Mouse (Mus musculus): ENCODE data around the gene Gfy. TPM values are rescaled to one million over a fixed set of nuclear protein-coding genes. Genes with fewer than 3 reads are reported as not detected.
"Not testable (repeated sequence)": the region's sequence is repeated elsewhere in the genome, so short reads cannot be mapped to it uniquely, and the experiment has no call there.

The Gfy gene
- polyA plus RNA-seq, 1 experiment, result not detected

GRCm38 (mm10) chr7:45193871-45194785, 14.8 kb upstream of the Gfy start:
- no peak for DNase-seq (ENCODE audit: low spot score)

GRCm38 (mm10) chr7:45193406-45193805, 14.0 kb upstream of the Gfy start:
- no peak for DNase-seq (ENCODE audit: low spot score)

DNA sequence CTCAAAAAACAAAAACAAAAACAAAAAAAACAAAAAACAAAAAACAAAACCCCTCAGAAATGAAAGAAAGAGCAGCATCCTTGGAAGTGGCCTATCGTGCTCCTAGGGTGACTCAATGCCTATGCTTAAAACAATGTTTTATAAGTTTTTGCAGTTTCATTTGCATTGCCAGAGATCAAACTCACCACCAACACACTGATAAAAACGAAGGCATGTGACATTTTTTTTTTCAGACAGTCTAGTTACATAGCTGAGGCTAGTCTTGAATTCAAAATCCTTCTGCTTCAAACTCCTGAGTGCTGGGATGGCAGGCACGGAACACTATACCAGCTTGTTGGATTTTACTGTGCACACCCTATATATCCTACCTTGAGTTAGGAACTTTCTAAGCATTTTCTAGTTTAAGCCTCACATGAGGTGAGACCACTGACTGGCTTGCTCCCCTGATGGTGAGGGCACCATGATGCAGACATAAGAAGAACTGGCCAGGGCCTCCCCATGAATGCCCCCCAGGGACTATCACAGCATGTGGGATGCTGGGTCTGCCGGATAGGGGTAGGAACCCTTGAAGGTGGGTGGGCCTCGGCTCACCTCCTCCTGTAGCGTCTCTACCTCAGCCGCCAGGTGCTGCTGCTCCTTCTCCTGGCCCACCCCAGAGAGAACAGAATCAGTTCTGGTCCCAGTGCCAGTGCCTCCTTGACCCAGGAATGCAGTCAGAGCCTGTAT, 13.4 kb upstream of the Gfy start:
- no peak for DNase-seq (ENCODE audit: low spot score)

GRCm38 (mm10) chr7:45191803-45192363, 12.5 kb upstream of the Gfy start:
- no peak for DNase-seq (ENCODE audit: low spot score)

- DNase-seq (ENCODE audit: low spot score), result no peak
Measured at GRCm38 (mm10) chr7:45191161-45191560, 11.8 kb upstream of the Gfy start.

DNA sequence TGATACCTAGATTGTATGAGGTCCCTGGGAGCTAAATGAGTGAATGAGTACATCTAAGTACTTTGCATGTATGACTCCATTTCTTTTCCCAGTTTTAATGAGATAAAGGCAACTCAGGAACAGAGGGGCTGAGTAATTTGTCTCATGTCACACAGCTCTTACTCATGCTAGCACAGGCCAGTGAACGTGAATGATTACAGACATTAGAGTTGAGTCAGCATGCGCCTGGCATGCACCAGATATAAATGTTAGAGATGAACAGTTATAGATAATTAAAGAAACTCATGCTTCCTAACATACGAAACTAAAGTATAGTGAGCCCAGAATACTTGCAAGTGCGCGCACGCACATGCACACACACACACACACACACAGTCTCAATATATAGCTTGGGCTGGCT, 10.8 kb upstream of the Gfy start:
- no peak for DNase-seq (ENCODE audit: low spot score)

GRCm38 (mm10) chr7:45189600-45189999, 10.2 kb upstream of the Gfy start:
- DNase-seq (ENCODE audit: low spot score), result no peak

DNA sequence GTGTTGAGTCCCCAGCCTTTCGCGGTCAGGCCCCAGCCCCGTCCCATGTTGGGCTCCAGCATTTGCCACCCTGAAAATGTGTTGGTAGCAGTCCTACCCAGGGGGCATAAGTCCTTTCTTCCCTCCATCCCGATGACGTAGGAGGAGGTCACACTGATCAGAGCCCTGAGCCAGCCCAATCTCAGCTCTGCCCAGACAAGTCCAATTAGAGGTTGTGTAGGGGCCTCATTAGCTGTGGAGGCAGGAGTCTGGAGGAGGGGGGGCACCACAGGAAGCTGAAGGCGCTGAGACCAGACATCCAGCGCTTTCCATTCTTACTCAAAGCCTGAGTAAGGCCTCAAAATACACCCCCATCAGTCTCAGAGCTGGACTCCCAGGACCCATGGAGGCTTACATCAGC, 6.6 kb upstream of the Gfy start:
- DNase-seq (ENCODE audit: low spot score), result no peak

DNA sequence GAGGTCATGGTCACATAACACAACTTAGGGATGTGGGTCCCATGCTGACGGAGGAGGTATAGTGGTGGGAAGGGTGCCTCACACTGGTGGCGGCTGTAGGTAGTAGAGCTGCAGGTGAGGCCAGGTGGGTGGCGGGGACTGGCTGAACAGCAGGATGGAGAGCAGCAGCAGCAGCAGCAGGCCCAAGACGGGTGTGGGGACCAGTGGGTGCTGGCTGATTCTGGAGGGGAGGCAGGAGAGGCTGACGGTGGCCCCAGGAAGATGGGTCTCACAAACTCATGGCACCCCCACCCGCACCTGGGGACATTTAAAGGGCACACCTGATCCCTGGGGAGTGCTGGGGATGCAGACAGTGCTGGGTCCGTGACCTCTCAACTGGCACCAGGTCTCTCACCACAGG, 4.3 kb upstream of the Gfy start:
- DNase-seq (ENCODE audit: low spot score), result no peak

DNA sequence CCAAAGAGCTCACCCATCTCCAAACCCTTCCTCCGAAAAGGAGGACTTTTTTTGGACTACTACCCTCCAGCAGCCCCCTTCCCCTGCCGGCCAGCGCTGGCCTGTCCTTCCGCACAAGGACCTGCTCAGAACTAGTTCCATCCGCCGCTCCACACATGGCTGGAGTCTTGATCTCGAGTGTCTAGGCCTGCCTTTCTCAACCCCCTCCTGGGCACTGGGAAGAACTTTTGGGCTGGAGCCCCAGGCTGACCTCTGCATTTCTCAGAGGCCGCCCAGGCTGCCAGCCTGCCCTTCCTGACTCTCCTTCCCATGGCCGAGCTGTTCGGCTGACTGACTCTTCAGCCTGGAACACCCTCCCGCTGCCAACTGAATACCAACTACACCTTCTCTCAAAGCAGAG, 3.2 kb upstream of the Gfy start:
- no peak for DNase-seq (ENCODE audit: low spot score)

- DNase-seq (ENCODE audit: low spot score), result peak; percentile 72
Measured at GRCm38 (mm10) chr7:45182199-45182601, 2.8 kb upstream of the Gfy start.

GRCm38 (mm10) chr7:45181540-45181939, 2.2 kb upstream of the Gfy start:
- DNase-seq (ENCODE audit: low spot score), result no peak

DNA sequence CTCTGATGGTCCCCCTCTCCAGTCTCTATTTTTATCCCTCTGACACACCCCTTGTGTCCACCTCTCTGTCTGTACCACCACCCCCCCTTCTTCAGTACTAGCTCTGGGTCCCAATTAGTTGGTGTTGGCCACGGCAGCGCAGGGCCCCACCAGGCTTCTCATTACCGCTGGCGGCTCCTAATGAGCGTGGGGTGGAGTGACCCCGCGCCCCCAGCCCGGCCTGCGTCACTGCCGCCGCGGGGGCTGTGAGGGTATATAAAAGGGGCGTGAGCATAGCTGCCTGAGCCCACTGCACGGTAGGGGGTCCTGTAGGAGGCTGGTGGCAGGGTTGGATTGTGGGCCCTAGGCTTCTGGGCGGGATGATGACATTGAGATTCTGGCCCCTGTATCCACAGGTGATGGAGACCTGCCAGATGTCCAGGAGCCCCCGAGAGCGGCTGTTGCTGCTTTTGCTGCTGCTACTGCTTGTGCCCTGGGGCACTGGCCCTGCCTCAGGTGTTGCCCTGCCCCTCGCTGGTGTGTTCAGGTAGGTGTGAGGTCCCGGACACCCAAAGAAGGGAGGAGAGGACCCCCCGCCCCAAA, 1.6 kb upstream of the Gfy start, which contains the start of gene Pth2:
TSS of gene Pth2 (plus strand) at position 100 of the 582 bp plus-strand sequence.
- DNase-seq (ENCODE audit: low spot score), result no peak

- no peak for DNase-seq (ENCODE audit: low spot score)
Measured at GRCm38 (mm10) chr7:45178550-45178949, 819 bp downstream of the Gfy start.

DNA sequence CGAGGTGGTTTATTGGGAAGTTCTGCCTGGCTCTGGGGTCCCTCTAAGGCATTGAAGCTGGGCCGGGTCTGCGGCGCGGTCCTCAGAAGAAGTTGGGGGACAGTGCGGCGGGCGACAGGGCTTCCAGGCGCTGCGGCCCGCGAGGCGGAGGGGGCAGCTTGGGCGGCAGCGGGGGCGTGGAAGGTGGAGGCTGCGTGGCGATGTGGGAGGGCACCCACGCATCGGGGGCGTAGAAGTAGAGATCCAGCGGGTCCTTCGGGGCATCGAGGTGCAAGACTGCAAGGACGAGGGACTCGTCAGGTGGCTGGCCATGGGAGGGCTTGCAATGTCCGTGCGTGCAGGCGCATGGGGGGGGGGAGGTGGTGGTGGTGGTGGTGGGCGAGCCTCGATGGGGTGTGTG, 3.0 kb downstream of the Gfy start:
- no peak for DNase-seq (ENCODE audit: low spot score)

DNA sequence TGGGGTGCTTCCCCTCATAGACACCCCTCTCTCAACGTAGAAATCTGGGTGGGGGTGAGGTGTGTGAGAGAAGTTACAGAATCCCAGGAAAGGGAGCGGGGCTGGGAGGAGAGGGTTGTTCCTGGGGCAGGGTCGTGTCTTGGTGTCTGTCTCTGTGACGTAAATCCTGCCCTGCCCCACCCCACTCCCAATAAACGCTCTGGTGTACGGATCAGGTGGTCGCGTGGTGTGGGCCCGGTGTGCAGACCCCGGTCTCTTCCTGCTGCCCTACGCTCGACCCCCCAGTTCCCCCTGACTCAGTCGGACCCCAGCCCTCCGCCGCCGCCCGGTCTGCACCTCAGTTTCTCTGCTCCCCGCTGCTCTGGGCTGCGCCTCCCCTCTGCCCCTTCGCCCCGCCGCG, 3.4 kb downstream of the Gfy start:
- no peak for DNase-seq (ENCODE audit: low spot score)

DNA sequence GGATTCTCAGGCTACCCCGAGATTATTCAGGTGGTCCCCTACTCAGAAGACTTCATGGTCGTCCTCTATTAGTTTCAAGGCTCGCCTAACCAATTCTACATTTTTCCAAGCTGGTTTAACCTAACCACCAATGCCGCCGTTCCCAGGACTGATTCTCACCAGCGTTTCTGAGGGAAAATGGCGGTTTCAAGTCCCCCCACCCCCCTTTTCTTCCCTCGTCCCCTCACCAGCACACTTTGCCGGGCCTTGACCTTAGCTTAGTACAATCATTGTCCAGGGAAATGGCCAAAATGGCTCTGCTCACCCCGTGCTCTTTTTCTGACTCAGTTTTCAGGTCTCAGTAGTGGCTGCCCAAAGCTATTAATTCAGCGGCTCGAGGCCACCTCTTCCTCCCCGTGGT, 4.0 kb downstream of the Gfy start:
- DNase-seq (ENCODE audit: low spot score), result no peak

GRCm38 (mm10) chr7:45174567-45175280, 4.6 kb downstream of the Gfy start:
- no peak for DNase-seq (ENCODE audit: low spot score)

- not testable (repeated sequence) for DNase-seq (ENCODE audit: low spot score)
Measured at GRCm38 (mm10) chr7:45173772-45174171, 5.6 kb downstream of the Gfy start.

GRCm38 (mm10) chr7:45172974-45173373, 6.4 kb downstream of the Gfy start:
- DNase-seq (ENCODE audit: low spot score), result no peak

DNA sequence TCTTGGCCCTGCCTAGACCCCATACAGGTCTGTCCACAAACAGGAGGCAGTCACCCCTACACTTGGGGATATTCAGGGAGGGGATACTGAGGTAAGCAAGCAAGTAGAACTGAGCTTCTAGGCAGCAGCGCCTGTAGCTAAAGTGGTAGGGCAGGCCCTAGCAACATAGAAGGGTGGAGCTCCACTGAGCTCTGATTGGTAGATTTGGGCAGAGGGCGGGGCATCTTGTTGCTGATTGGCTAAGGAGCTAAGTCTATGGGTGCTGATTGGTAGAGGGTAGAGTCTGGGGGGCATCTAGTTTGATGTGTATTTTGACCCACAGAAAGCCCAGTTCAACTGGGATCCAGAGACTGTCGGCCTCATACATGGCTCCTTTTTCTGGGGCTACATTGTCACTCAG, 9.9 kb downstream of the Gfy start:
- DNase-seq (ENCODE audit: low spot score), result no peak

DNA sequence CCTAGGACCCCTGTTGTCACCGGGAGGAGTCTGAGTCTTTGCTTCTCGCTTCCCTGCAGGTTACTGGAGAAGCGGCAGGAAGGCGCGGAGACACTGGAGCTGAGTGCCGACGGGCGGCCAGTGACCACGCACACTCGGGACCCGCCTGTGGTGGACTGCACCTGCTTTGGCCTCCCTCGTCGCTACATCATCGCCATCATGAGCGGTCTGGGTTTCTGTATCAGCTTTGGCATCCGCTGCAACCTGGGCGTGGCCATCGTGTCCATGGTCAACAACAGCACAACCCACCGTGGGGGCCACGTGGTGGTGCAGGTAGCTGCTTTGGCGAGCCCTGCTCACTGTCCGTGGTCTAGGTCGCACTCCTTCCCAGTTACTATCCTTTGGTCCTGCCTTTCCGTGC, 10.7 kb downstream of the Gfy start:
- no peak for DNase-seq (ENCODE audit: low spot score)

Data from urinary bladder, adult 2 months (tissue).